Mouse (Mus musculus) MEL (cell line): ENCODE results near the gene Slc25a42.

Experiments
- CTCF ChIP-seq, 3 experiments: IDR thresholded peaks in 2 of 3; conservative IDR thresholded peaks in 1 of 3; 2 replicates each; pipeline ENCODE4 v1.5.1; 2011 to 2012; ENCODE audit warnings: low read length in 3 of 3, low read depth in 2 of 3, mild to moderate bottlenecking in 2 of 3, improper control_type of control experiment in 1 of 3, inconsistent platforms in 1 of 3, mixed read lengths in 1 of 3, moderate library complexity in 1 of 3; ENCODE audit not compliant: control insufficient read depth in 1 of 3, insufficient read depth in 1 of 3, poor library complexity in 1 of 3, severe bottlenecking in 1 of 3
- ZNF384 ChIP-seq: IDR thresholded peaks from 2 replicates; pipeline ENCODE4 v1.6.1; 2012; ENCODE audit warnings: low read depth, mild to moderate bottlenecking, inconsistent platforms, low read length, improper control_type of control experiment

GRCm38 (mm10) chr8:70254628-70255027 is 42.5 kb upstream of the Slc25a42 start:
- TF ChIP-seq CTCF (IDR thresholded peaks at IDR 0.05 in 2 of 3, conservative IDR thresholded peaks at IDR 0.05 in 1 of 3; ENCODE audit: control insufficient read depth in 1 of 3, insufficient read depth in 1 of 3, low read depth in 2 of 3, low read length in 3 of 3, poor library complexity in 1 of 3, severe bottlenecking in 1 of 3) (no peak; a peak in 1 of 6 replicates), ZNF384 (no peak)
